Mouse (Mus musculus) bone marrow, adult 2 months (tissue): ENCODE results near the gene Mmp23. TPM values are rescaled to one million over a fixed set of nuclear protein-coding genes. Genes with fewer than 3 reads are reported as not detected.

Source experiments
- H3K27ac ChIP-seq: fragments of 200-500 bp; 2 replicates; pipeline ENCODE4 v1.5.1; 2012; ENCODE audit warnings: low read depth, mild to moderate bottlenecking, control low read depth, inconsistent platforms, low read length; ENCODE audit not compliant: control insufficient read depth, poor library complexity, insufficient read depth
- H3K4me1 ChIP-seq: fragments of 200-500 bp; 2 replicates; pipeline ENCODE4 v1.6.1; 2011; ENCODE audit warnings: low read length; ENCODE audit not compliant: control insufficient read depth, insufficient read depth
- H3K4me3 ChIP-seq: fragments of 200-500 bp; replicated peaks from 2 replicates; pipeline ENCODE3; 2011; ENCODE audit warnings: mild to moderate bottlenecking, low read depth, low read length, control low read depth; ENCODE audit not compliant: control insufficient read depth
- CTCF ChIP-seq: fragments of 200-500 bp; IDR thresholded peaks from 2 replicates; pipeline ENCODE4 v1.5.1; 2011; ENCODE audit warnings: low read length, control low read depth; ENCODE audit not compliant: control insufficient read depth, insufficient read depth
- POLR2A ChIP-seq: fragments of 200-500 bp; IDR thresholded peaks from 2 replicates; pipeline ENCODE4 v1.6.1; 2011; ENCODE audit warnings: low read depth, mild to moderate bottlenecking, control low read depth, low read length, borderline replicate concordance; ENCODE audit not compliant: control insufficient read depth
- WGBS: fragments of 180-500 bp; shearing (Covaris S2); methylation state at CpG from one replicate; pipeline ENCODE4 v1.1.7; 2018; 5-methylcytosine and 5-hydroxymethylcytosine counted together
- polyA plus RNA-seq: library from polyadenylated mRNA; stranded (reverse); fragments of >200 nt; gene quantifications from 2 replicates; pipeline ENCODE4 v1.2.4, GENCODE M21; 2011; ENCODE audit warnings: low replicate concordance; ENCODE audit not compliant: missing spikeins, insufficient read depth, insufficient read length

Gene Mmp23
- polyA plus RNA-seq, 1 experiment, result 5.6 TPM

GRCm38 (mm10) chr4:155624338-155625291 lies 28.6 kb downstream of the Mmp23 start, which contains the start of gene Cdk11b:
Cdk11b (plus strand) TSS chr4:155624854.
- peak within 1 kb of the TSS; percentile 83 for H3K4me3 ChIP-seq
- H3K4me1 ChIP-seq, result peaks cover 1% of the 10 kb centered on the region
- H3K27ac ChIP-seq, result peak within 1 kb of the TSS; percentile 95
- WGBS, result under 1% methylated on average over 84 of the region's 84 CpGs
- TF ChIP-seq CTCF (0 out of 2 replicates have a peak, but pooled peaks have one; percentile 2), POLR2A (peak; percentile 88)

- 65% methylated on average over 5 of the region's 5 CpGs for WGBS
- TF ChIP-seq POLR2A (no peak), CTCF (no peak)
- H3K4me3 ChIP-seq, result no peak overlapping the region
- H3K27ac ChIP-seq, result no peak overlapping the region
- H3K4me1 ChIP-seq, result no peaks in the 10 kb centered on the region
Measured at GRCm38 (mm10) chr4:155618321-155618720, 34.9 kb downstream of the Mmp23 start.

- H3K27ac ChIP-seq, result no peak overlapping the region
- 0 out of 2 replicates have a peak, but pooled peaks cover 2% of the 10 kb centered on the region for H3K4me1 ChIP-seq
- no peak for TF ChIP-seq POLR2A
- no peak for TF ChIP-seq CTCF
- 89% methylated on average over 3 of the region's 3 CpGs for WGBS
- no peak overlapping the region for H3K4me3 ChIP-seq
Measured at GRCm38 (mm10) chr4:155613264-155613663, 39.9 kb downstream of the Mmp23 start.

- 84% methylated on average over 3 of the region's 3 CpGs for WGBS
- no peak overlapping the region for H3K4me3 ChIP-seq
- H3K27ac ChIP-seq, result no peak overlapping the region
- TF ChIP-seq POLR2A (no peak), CTCF (no peak)
- H3K4me1 ChIP-seq, result 0 out of 2 replicates have a peak, but pooled peaks cover 2% of the 10 kb centered on the region
Measured at GRCm38 (mm10) chr4:155611860-155612259, 41.3 kb downstream of the Mmp23 start.

GRCm38 (mm10) chr4:155606825-155607224 lies 46.4 kb downstream of the Mmp23 start:
- no peak for TF ChIP-seq POLR2A
- TF ChIP-seq CTCF, result no peak

GRCm38 (mm10) chr4:155605132-155605531 lies 48.1 kb downstream of the Mmp23 start:
- WGBS, result 89% methylated on average over 4 of the region's 4 CpGs
- Histone ChIP-seq H3K27ac (no peak overlapping the region), H3K4me1 (no peaks in the 10 kb centered on the region), H3K4me3 (no peak overlapping the region)
- TF ChIP-seq CTCF (no peak), POLR2A (no peak)

More at GRCm38 (mm10) chr4:155606825-155607224, 46.4 kb downstream of the Mmp23 start:
- 88% methylated on average over 2 of the region's 2 CpGs for WGBS
- no peak overlapping the region for H3K27ac ChIP-seq
- H3K4me3 ChIP-seq, result no peak overlapping the region
- 0 out of 2 replicates have a peak, but pooled peaks cover 2% of the 10 kb centered on the region for H3K4me1 ChIP-seq

- Histone ChIP-seq H3K4me1 (no peaks in the 10 kb centered on the region; the same call in 1 of the 2 replicates), H3K27ac (no peak overlapping the region), H3K4me3 (no peak overlapping the region)
- WGBS, result 87% methylated on average over 6 of the region's 6 CpGs
- no peak for TF ChIP-seq CTCF
- TF ChIP-seq POLR2A, result no peak
Measured at GRCm38 (mm10) chr4:155603801-155604200, 49.4 kb downstream of the Mmp23 start.

- WGBS, result 60% methylated on average over 1 of the region's 1 CpGs
- no peak overlapping the region for H3K27ac ChIP-seq
- no peak for TF ChIP-seq CTCF
- TF ChIP-seq POLR2A, result no peak
- H3K4me3 ChIP-seq, result peak overlapping the region; percentile 40
- no peaks in the 10 kb centered on the region; the same call in 1 of the 2 replicates for H3K4me1 ChIP-seq
Measured at GRCm38 (mm10) chr4:155602753-155603152, 50.4 kb downstream of the Mmp23 start.
